Comparison of ENCODE assay signal across 15 mouse cellular contexts in the genomic region with DNA sequence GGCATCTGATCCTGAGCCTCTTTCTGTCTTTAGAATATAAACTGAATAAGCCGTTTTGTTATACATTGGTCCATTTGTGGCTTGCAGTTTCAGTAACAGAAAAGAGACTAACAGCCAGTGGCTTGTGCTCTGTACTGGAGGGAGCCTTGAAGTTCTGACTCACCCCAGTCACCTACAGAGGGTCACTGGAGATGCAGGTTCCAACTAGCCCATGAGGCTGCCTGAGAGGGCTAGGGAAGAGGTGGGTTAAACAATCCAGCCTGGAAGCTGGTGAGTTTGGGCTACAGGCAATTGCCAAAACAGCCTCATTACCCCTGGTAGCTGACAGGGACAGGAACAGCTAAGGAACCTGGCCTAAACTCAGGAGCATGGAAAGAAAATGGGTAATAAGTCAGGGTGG.
"Had no signal": no experiment of that assay in that cellular context is flagged by ENCODE, and none has a peak within 500 bp of the region (broad histone marks: within the 10 kb centered on the region; RNA-seq: fewer than 3 reads in every experiment).

No protein-coding gene starts in this region.

- H3K36me3 ChIP-seq: midbrain, embryonic 13.5 days; midbrain, embryonic 15.5 days; neural tube, embryonic 13.5 days; neural tube, embryonic 15.5 days had no signal

- H3K27ac ChIP-seq: liver, embryonic 14.5 days; midbrain, embryonic 13.5 days; midbrain, embryonic 15.5 days; neural tube, embryonic 13.5 days; neural tube, embryonic 15.5 days had no signal

- ATAC-seq: midbrain, embryonic 13.5 days; midbrain, embryonic 15.5 days had no signal

- H3K9me3 ChIP-seq: midbrain, embryonic 13.5 days; midbrain, embryonic 15.5 days; neural tube, embryonic 13.5 days; neural tube, embryonic 15.5 days had no signal

- H3K4me2 ChIP-seq: lung, embryonic 14.5 days; midbrain, embryonic 11.5 days; midbrain, embryonic 13.5 days; midbrain, embryonic 15.5 days; neural tube, embryonic 13.5 days; neural tube, embryonic 15.5 days had no signal

- H3K4me3 ChIP-seq: megakaryocyte, embryonic 14.5 days; midbrain, embryonic 13.5 days; midbrain, embryonic 15.5 days; neural tube, embryonic 13.5 days; neural tube, embryonic 15.5 days had no signal

- DNase-seq: lung, adult 18-20 months; lung, embryonic 14.5 days; lung, postnatal 10 days; lung, postnatal 4 days; right cerebral cortex, postnatal 14 days; thymus, adult 18-20 months; thymus, postnatal 25 days; thymus, postnatal 4 days had no signal

- H3K4me1 ChIP-seq: neural tube, embryonic 15.5 days had no signal

- H3K9ac ChIP-seq: liver, embryonic 14.5 days; lung, embryonic 14.5 days; midbrain, embryonic 13.5 days; midbrain, embryonic 15.5 days; neural tube, embryonic 13.5 days; neural tube, embryonic 15.5 days had no signal

- H3K27me3 ChIP-seq: megakaryocyte, embryonic 14.5 days; midbrain, embryonic 13.5 days; midbrain, embryonic 15.5 days; neural tube, embryonic 13.5 days; neural tube, embryonic 15.5 days had no signal
